Mouse (Mus musculus) CH12.LX (cell line): ENCODE data around the gene Zbtb38. TPM values are rescaled to one million over a fixed set of nuclear protein-coding genes. Genes with fewer than 3 reads are reported as not detected.

Experiments used
- DNase-seq: peaks from one replicate; pipeline ENCODE4 v3.0.0-alpha.2; 2013; ENCODE audit errors: extremely low read depth
- H3K27ac ChIP-seq: 2 replicates; pipeline ENCODE4 v1.5.1; 2012; ENCODE audit warnings: low read depth, mild to moderate bottlenecking, control low read depth, moderate library complexity; ENCODE audit not compliant: insufficient read depth
- H3K27me3 ChIP-seq: replicated peaks from 2 replicates; pipeline ENCODE3; 2012; ENCODE audit warnings: inconsistent platforms
- H3K36me3 ChIP-seq, 2 experiments: replicated peaks in 1 of 2; 2 replicates each; pipeline versions ENCODE3 to v1.6.1; 2012; ENCODE audit warnings: inconsistent platforms in 1 of 2, low read length in 1 of 2, mild to moderate bottlenecking in 1 of 2, mixed read lengths in 1 of 2, moderate library complexity in 1 of 2; ENCODE audit not compliant: control insufficient read depth in 1 of 2, insufficient read depth in 1 of 2
- H3K4me1 ChIP-seq, 2 experiments: 2 replicates each; pipeline ENCODE4 v1.6.1; 2012; ENCODE audit warnings: inconsistent platforms in 1 of 2, moderate library complexity in 1 of 2; ENCODE audit not compliant: insufficient read depth in 2 of 2, control insufficient read depth in 1 of 2
- H3K4me2 ChIP-seq: 2 replicates; pipeline ENCODE4 v1.6.1; 2012; ENCODE audit warnings: low read depth, mild to moderate bottlenecking, control low read depth; ENCODE audit not compliant: poor library complexity, insufficient read depth, severe bottlenecking
- H3K4me3 ChIP-seq, 3 experiments: fragments of 150-350 bp in 1 of 3; sonication (generic) in 1 of 3; replicated peaks in 1 of 3; 2 replicates each; pipeline versions ENCODE3 to v1.5.1; 2011 to 2012; ENCODE audit warnings: low read depth in 2 of 3, low read length in 2 of 3, mild to moderate bottlenecking in 2 of 3, moderate library complexity in 2 of 3, control low read depth in 1 of 3, improper control_type of control experiment in 1 of 3, inconsistent platforms in 1 of 3, mixed read lengths in 1 of 3; ENCODE audit not compliant: poor library complexity in 1 of 3
- H3K79me2 ChIP-seq: replicated peaks from 2 replicates; pipeline ENCODE4 v1.6.1; 2012; ENCODE audit warnings: mild to moderate bottlenecking, moderate library complexity; ENCODE audit not compliant: control insufficient read depth, poor library complexity, insufficient read depth, severe bottlenecking; ENCODE audit errors: extremely low read depth
- H3K9ac ChIP-seq: 2 replicates; pipeline ENCODE4 v1.6.1; 2012; ENCODE audit warnings: low read depth, mild to moderate bottlenecking, control low read depth, moderate library complexity; ENCODE audit not compliant: insufficient read depth
- H3K9me3 ChIP-seq: replicated peaks from 2 replicates; pipeline ENCODE3; 2012; ENCODE audit warnings: low read length, inconsistent platforms, mixed read lengths
- BHLHE40 ChIP-seq: IDR thresholded peaks from 2 replicates; pipeline ENCODE4 v1.6.1; 2011; ENCODE audit warnings: mild to moderate bottlenecking, low read depth, low read length, improper control_type of control experiment
- CHD1 ChIP-seq: IDR thresholded peaks from 2 replicates; pipeline ENCODE4 v1.6.1; 2012; ENCODE audit warnings: low read depth, low read length, improper control_type of control experiment, inconsistent platforms
- CHD2 ChIP-seq: IDR thresholded peaks from 2 replicates; pipeline ENCODE4 v1.6.1; 2011; ENCODE audit warnings: low read length, improper control_type of control experiment
- CTCF ChIP-seq, 2 experiments: IDR thresholded peaks in 1 of 2; conservative IDR thresholded peaks in 1 of 2; 2 replicates each; pipeline ENCODE4 v1.5.1; 2011 to 2012; ENCODE audit warnings: low read depth in 2 of 2, low read length in 2 of 2, improper control_type of control experiment in 1 of 2, inconsistent platforms in 1 of 2, mild to moderate bottlenecking in 1 of 2, moderate library complexity in 1 of 2
- E2F4 ChIP-seq: IDR thresholded peaks from 2 replicates; pipeline ENCODE4 v1.6.1; 2011; ENCODE audit warnings: low read depth, low read length, improper control_type of control experiment; ENCODE audit not compliant: insufficient replicate concordance
- GABPA ChIP-seq: IDR thresholded peaks from 2 replicates; pipeline ENCODE4 v1.6.1; 2012; ENCODE audit warnings: low read depth, low read length, improper control_type of control experiment, inconsistent platforms; ENCODE audit not compliant: insufficient replicate concordance
- IRF4 ChIP-seq: IDR thresholded peaks from 2 replicates; pipeline ENCODE4 v1.6.1; 2014; ENCODE audit warnings: low read depth, mild to moderate bottlenecking, inconsistent platforms, low read length, improper control_type of control experiment
- JUND ChIP-seq: conservative IDR thresholded peaks from 2 replicates; pipeline ENCODE4 v1.6.1; 2011; ENCODE audit warnings: low read depth, low read length, improper control_type of control experiment
- KAT2A ChIP-seq: IDR thresholded peaks from 2 replicates; pipeline ENCODE4 v1.6.1; 2012; ENCODE audit warnings: low read length, improper control_type of control experiment, inconsistent platforms; ENCODE audit not compliant: insufficient replicate concordance
- MAFK ChIP-seq: IDR thresholded peaks from 2 replicates; pipeline ENCODE4 v1.6.1; 2011; ENCODE audit warnings: low read length, improper control_type of control experiment; ENCODE audit not compliant: insufficient replicate concordance
- MAX ChIP-seq: IDR thresholded peaks from 2 replicates; pipeline ENCODE4 v1.6.1; 2011; ENCODE audit warnings: low read length, improper control_type of control experiment
- MAZ ChIP-seq: IDR thresholded peaks from 2 replicates; pipeline ENCODE4 v1.6.1; 2012; ENCODE audit warnings: low read depth, mild to moderate bottlenecking, inconsistent platforms, low read length, improper control_type of control experiment, moderate library complexity
- MEF2A ChIP-seq: IDR thresholded peaks from 2 replicates; pipeline ENCODE4 v1.6.1; 2014; ENCODE audit warnings: low read depth, mild to moderate bottlenecking, inconsistent platforms, low read length, improper control_type of control experiment, borderline replicate concordance
- MXI1 ChIP-seq: IDR thresholded peaks from 2 replicates; pipeline ENCODE4 v1.6.1; 2011; ENCODE audit warnings: mild to moderate bottlenecking, low read depth, low read length, improper control_type of control experiment
- PAX5 ChIP-seq: IDR thresholded peaks from 2 replicates; pipeline ENCODE4 v1.6.1; 2012; ENCODE audit warnings: low read length, inconsistent platforms, mixed read lengths
- POLR2AphosphoS2 ChIP-seq: IDR thresholded peaks from 2 replicates; pipeline ENCODE4 v1.6.1; 2011; ENCODE audit warnings: low read depth, low read length, improper control_type of control experiment
- RAD21 ChIP-seq: IDR thresholded peaks from 2 replicates; pipeline ENCODE4 v1.6.1; 2011; ENCODE audit warnings: low read depth, mild to moderate bottlenecking, low read length, improper control_type of control experiment, moderate library complexity
- RCOR1 ChIP-seq: conservative IDR thresholded peaks from 2 replicates; pipeline ENCODE4 v1.6.1; 2012; ENCODE audit warnings: low read depth, mild to moderate bottlenecking, inconsistent platforms, low read length, improper control_type of control experiment
- SMC3 ChIP-seq: IDR thresholded peaks from 2 replicates; pipeline ENCODE4 v1.6.1; 2011; ENCODE audit warnings: low read depth, low read length, improper control_type of control experiment
- TBP ChIP-seq: conservative IDR thresholded peaks from 2 replicates; pipeline ENCODE4 v1.6.1; 2011; ENCODE audit warnings: low read depth, low read length, improper control_type of control experiment
- TCF12 ChIP-seq: IDR thresholded peaks from 2 replicates; pipeline ENCODE4 v1.6.1; 2014; ENCODE audit warnings: low read depth, mild to moderate bottlenecking, inconsistent platforms, low read length, improper control_type of control experiment
- UBTF ChIP-seq: IDR thresholded peaks from 2 replicates; pipeline ENCODE4 v1.6.1; 2012; ENCODE audit warnings: low read depth, mild to moderate bottlenecking, inconsistent platforms, low read length, improper control_type of control experiment, moderate library complexity
- USF1 ChIP-seq: IDR thresholded peaks from 2 replicates; pipeline ENCODE4 v1.6.1; 2014; ENCODE audit warnings: low read depth, mild to moderate bottlenecking, inconsistent platforms, low read length, improper control_type of control experiment
- ZC3H11A ChIP-seq: IDR thresholded peaks from 2 replicates; pipeline ENCODE4 v1.6.1; 2012; ENCODE audit warnings: low read depth, mild to moderate bottlenecking, inconsistent platforms, low read length, improper control_type of control experiment
- ZMIZ1 ChIP-seq: IDR thresholded peaks from 2 replicates; pipeline ENCODE4 v1.6.1; 2012; ENCODE audit warnings: low read depth, mild to moderate bottlenecking, inconsistent platforms, low read length, improper control_type of control experiment
- ZNF384 ChIP-seq: IDR thresholded peaks from 2 replicates; pipeline ENCODE4 v1.6.1; 2012; ENCODE audit warnings: low read depth, low read length, improper control_type of control experiment, inconsistent platforms
- dilution Hi-C: fragments of 300-500 bp; cut with MboI; formaldehyde crosslinking; loops from 2 replicates; pipeline ENCODE4 v1.14.3; 2020; ENCODE audit warnings: low sequenced_read_pairs; ENCODE audit not compliant: extremely low pct_unique_long_range_greater_than_20kb, extremely low pct_ligation_motif_present
- in situ Hi-C: fragments of 300-500 bp; cut with MboI; formaldehyde crosslinking; loops from 3 replicates; pipeline ENCODE4 v1.14.3; 2019; ENCODE audit warnings: low sequenced_read_pairs, low pct_ligation_motif_present, low pct_unique_long_range_greater_than_20kb, mixed read lengths
- polyA plus RNA-seq: library from polyadenylated mRNA; unstranded; fragments of >175 nt; gene quantifications from 2 replicates; pipeline ENCODE4 v1.2.1, GENCODE M21; 2012; ENCODE audit warnings: low read depth; ENCODE audit not compliant: insufficient read length
- total RNA-seq, 2 experiments: library from RNA; depleted of rRNA; stranded (reverse); fragments of 300-350 nt in 1 of 2; fragments of >200 nt in 1 of 2; gene quantifications; 2 replicates each; pipeline ENCODE4 v1.2.3; 2012 to 2014

The Zbtb38 gene
- total and polyA plus RNA-seq, 3 experiments, result 51.7 to 102 (median 68.8) TPM

GRCm38 (mm10) chr9:96770443-96770842 is 17.8 kb upstream of the Zbtb38 start:
- TF ChIP-seq TCF12 (no peak), KAT2A (no peak), ZC3H11A (no peak), CHD2 (no peak), MXI1 (no peak), MAZ (no peak), MEF2A (no peak), RAD21 (no peak), E2F4 (no peak), ZNF384 (no peak), BHLHE40 (no peak), TBP (no peak), CTCF (conservative IDR thresholded peaks at IDR 0.05 in 1 of 2, IDR thresholded peaks at IDR 0.05 in 1 of 2; ENCODE audit: low read depth in 2 of 2, low read length in 2 of 2) (no peak), MAFK (no peak), JUND (no peak), IRF4 (no peak), ZMIZ1 (no peak), RCOR1 (no peak), POLR2AphosphoS2 (no peak), SMC3 (no peak)
- Histone ChIP-seq H3K27me3 (no peaks in the 10 kb centered on the region), H3K4me1 (peaks cover 0 to 14% of the 10 kb centered on the region in 2 experiments; a peak in 3 of 4 replicates), H3K4me3 (no peak overlapping the region), H3K36me3 (peaks cover 2 to 17% of the 10 kb centered on the region in 2 experiments), H3K79me2 (no peaks in the 10 kb centered on the region; the same call in 1 of the 2 replicates), H3K9ac (no peak overlapping the region), H3K9me3 (peaks cover 4% of the 10 kb centered on the region), H3K27ac (no peak overlapping the region), H3K4me2 (no peak overlapping the region)
- DNase-seq, result no peak
- dilution Hi-C loops (no loop called here), in situ Hi-C loops (no loop called here)

- Histone ChIP-seq H3K9me3 (peaks cover 4% of the 10 kb centered on the region), H3K79me2 (no peaks in the 10 kb centered on the region; the same call in 1 of the 2 replicates)
- TF ChIP-seq KAT2A, result no peak
- no peak for TF ChIP-seq SMC3
- no peak for TF ChIP-seq POLR2AphosphoS2
- TF ChIP-seq PAX5, result no peak
- TF ChIP-seq MXI1, result no peak
- no peak for TF ChIP-seq IRF4
- no peak for TF ChIP-seq USF1
- TF ChIP-seq CHD1, result no peak
- TF ChIP-seq GABPA, result no peak
- TF ChIP-seq MAX, result no peak
- no peak for TF ChIP-seq BHLHE40
- no peak for TF ChIP-seq MEF2A
- no peak for TF ChIP-seq UBTF
- TF ChIP-seq, all 38 proteins: peak for 0
- H3K27me3 ChIP-seq, result no peaks in the 10 kb centered on the region
- peaks cover 0 to 12% of the 10 kb centered on the region in 2 experiments; a peak in 3 of 4 replicates for H3K4me1 ChIP-seq
- in situ Hi-C loops, result no loop called here
- no peak overlapping the region for H3K9ac ChIP-seq
- DNase-seq, result no peak
- no peak overlapping the region for H3K27ac ChIP-seq
- no peak overlapping the region for H3K4me3 ChIP-seq
- dilution Hi-C loops, result no loop called here
- peaks cover 2 to 17% of the 10 kb centered on the region in 2 experiments for H3K36me3 ChIP-seq
- no peak overlapping the region for H3K4me2 ChIP-seq
Measured at GRCm38 (mm10) chr9:96769651-96770050, 17.0 kb upstream of the Zbtb38 start.
